Mouse (Mus musculus): ENCODE measurements at regions not wholly inside any gene's neighbourhood (a gene's known extent, or its start where the extent isn't known, plus 50 kb on each side); places are given as distances from the start of the nearest gene placed in this dataset.

DNA sequence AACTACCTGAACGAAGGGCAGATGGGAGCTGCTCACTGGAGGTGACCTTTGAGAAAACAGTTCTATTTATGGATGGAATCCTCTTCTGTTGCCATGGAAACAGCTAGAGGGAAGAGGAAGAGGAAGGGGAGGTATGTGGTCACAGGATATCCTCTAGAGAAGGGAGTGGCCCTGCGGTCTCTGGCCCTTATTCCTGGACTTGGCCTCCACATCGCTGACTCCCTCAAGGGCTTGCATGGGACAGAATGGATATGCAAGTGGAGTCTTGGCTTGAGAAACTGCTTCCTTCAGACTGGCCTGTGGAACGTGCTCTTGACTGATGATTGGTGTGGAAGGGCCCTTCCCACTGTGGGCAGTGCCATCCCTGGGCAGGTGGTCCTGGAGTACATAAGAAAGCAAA, 68.9 kb upstream of the Pitx1 start:
- no peak overlapping the region for H3K27ac ChIP-seq (replicated peaks)
- H3K9ac ChIP-seq, result no peak overlapping the region
- H3K4me2 ChIP-seq, result no peak overlapping the region
- no peaks in the 10 kb centered on the region for H3K9me3 ChIP-seq
- H3K36me3 ChIP-seq, result no peaks in the 10 kb centered on the region
- 0 out of 2 replicates have a peak, but pooled peaks cover 3% of the 10 kb centered on the region for H3K27me3 ChIP-seq
- H3K4me1 ChIP-seq (replicated peaks), result peaks cover 7% of the 10 kb centered on the region; the same call in 1 of the 2 replicates
- ATAC-seq (ENCODE audit: low FRiP score, low read depth), result no peak
- 79% methylated on average over 4 of the region's 4 CpGs for WGBS
- no peak overlapping the region for H3K4me3 ChIP-seq

GRCm38 (mm10) chr13:55902255-55902654, 66.3 kb upstream of the Pitx1 start:
- ATAC-seq (ENCODE audit: low FRiP score, low read depth), result no peak
- Histone ChIP-seq H3K36me3 (no peaks in the 10 kb centered on the region), H3K27ac (replicated peaks) (no peak overlapping the region), H3K9ac (no peak overlapping the region), H3K27me3 (0 out of 2 replicates have a peak, but pooled peaks cover 3% of the 10 kb centered on the region), H3K4me2 (no peak overlapping the region), H3K4me3 (no peak overlapping the region), H3K9me3 (no peaks in the 10 kb centered on the region), H3K4me1 (replicated peaks) (peaks cover 18% of the 10 kb centered on the region)
- 74% methylated on average over 11 of the region's 11 CpGs for WGBS

- Histone ChIP-seq H3K9ac (no peak overlapping the region), H3K4me1 (replicated peaks) (peaks cover 18% of the 10 kb centered on the region), H3K36me3 (no peaks in the 10 kb centered on the region), H3K9me3 (no peaks in the 10 kb centered on the region), H3K27me3 (0 out of 2 replicates have a peak, but pooled peaks cover 3% of the 10 kb centered on the region), H3K27ac (replicated peaks) (no peak overlapping the region), H3K4me3 (no peak overlapping the region), H3K4me2 (no peak overlapping the region)
- ATAC-seq (ENCODE audit: low FRiP score, low read depth), result no peak
- whole genome bisulfite sequencing, result 78% methylated on average over 4 of the region's 4 CpGs
Observed at GRCm38 (mm10) chr13:55900190-55900526, 64.2 kb upstream of the Pitx1 start.

GRCm38 (mm10) chr13:55899501-55900189, 63.7 kb upstream of the Pitx1 start:
- 51% methylated on average over 10 of the region's 10 CpGs for WGBS
- peaks cover 18% of the 10 kb centered on the region for H3K4me1 ChIP-seq (replicated peaks)
- no peak overlapping the region for H3K4me2 ChIP-seq
- H3K36me3 ChIP-seq, result no peaks in the 10 kb centered on the region
- H3K4me3 ChIP-seq, result no peak overlapping the region
- H3K9ac ChIP-seq, result no peak overlapping the region
- H3K9me3 ChIP-seq, result no peaks in the 10 kb centered on the region
- no peak for ATAC-seq (ENCODE audit: low FRiP score, low read depth)
- no peak overlapping the region for H3K27ac ChIP-seq (replicated peaks)
- H3K27me3 ChIP-seq, result 0 out of 2 replicates have a peak, but pooled peaks cover 3% of the 10 kb centered on the region

- Histone ChIP-seq H3K4me2 (no peak overlapping the region), H3K9ac (no peak overlapping the region), H3K4me3 (no peak overlapping the region), H3K27ac (replicated peaks) (no peak overlapping the region), H3K27me3 (0 out of 2 replicates have a peak, but pooled peaks cover 3% of the 10 kb centered on the region), H3K4me1 (replicated peaks) (peaks cover 18% of the 10 kb centered on the region), H3K9me3 (no peaks in the 10 kb centered on the region), H3K36me3 (no peaks in the 10 kb centered on the region)
- 23% methylated on average over 8 of the region's 8 CpGs for WGBS
- ATAC-seq (ENCODE audit: low FRiP score, low read depth), result no peak
Observed at GRCm38 (mm10) chr13:55898999-55899398, 63.0 kb upstream of the Pitx1 start.

GRCm38 (mm10) chr13:55898257-55898950, 62.4 kb upstream of the Pitx1 start:
- Histone ChIP-seq H3K27me3 (0 out of 2 replicates have a peak, but pooled peaks cover 3% of the 10 kb centered on the region), H3K4me2 (no peak overlapping the region), H3K9ac (no peak overlapping the region), H3K4me1 (replicated peaks) (peaks cover 21% of the 10 kb centered on the region), H3K27ac (replicated peaks) (no peak overlapping the region), H3K36me3 (no peaks in the 10 kb centered on the region), H3K4me3 (no peak overlapping the region), H3K9me3 (no peaks in the 10 kb centered on the region)
- WGBS, result 47% methylated on average over 17 of the region's 17 CpGs
- peak; percentile 43; the same call in 1 of the 2 replicates for ATAC-seq (ENCODE audit: low FRiP score, low read depth)

DNA sequence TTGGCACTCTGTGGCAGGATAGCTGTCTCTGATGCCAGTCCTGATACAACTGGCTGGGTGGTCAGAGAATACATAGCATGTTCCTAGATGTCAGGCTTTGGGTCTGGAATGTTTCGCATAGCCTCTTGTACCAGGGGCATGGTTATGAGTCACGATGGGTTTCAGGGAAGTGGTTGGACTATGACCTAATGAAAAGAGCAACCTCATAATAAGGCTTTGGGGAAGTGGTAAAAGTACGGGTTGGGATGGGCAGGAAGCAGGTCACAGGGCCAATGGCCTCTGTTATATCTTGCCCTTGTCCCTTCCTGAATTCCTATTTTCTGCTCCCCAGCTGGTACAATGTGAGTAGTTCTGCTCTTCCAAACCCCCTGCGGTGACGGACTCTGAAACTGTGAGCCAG, 59.5 kb upstream of the Pitx1 start:
- H3K4me1 ChIP-seq (replicated peaks), result peaks cover 25% of the 10 kb centered on the region
- no peaks in the 10 kb centered on the region for H3K36me3 ChIP-seq
- ATAC-seq (ENCODE audit: low FRiP score, low read depth), result no peak
- H3K9me3 ChIP-seq, result no peaks in the 10 kb centered on the region
- H3K4me3 ChIP-seq, result no peak overlapping the region
- no peak overlapping the region for H3K4me2 ChIP-seq
- WGBS, result 90% methylated on average over 5 of the region's 5 CpGs
- no peak overlapping the region for H3K27ac ChIP-seq (replicated peaks)
- no peak overlapping the region for H3K9ac ChIP-seq
- H3K27me3 ChIP-seq, result 0 out of 2 replicates have a peak, but pooled peaks cover 3% of the 10 kb centered on the region

GRCm38 (mm10) chr13:55893154-55894018, 57.4 kb upstream of the Pitx1 start:
- ATAC-seq (ENCODE audit: low FRiP score, low read depth), result peak; percentile 46; the same call in 1 of the 2 replicates
- H3K27ac ChIP-seq (replicated peaks), result peak overlapping the region; percentile 34; the same call in 1 of the 2 replicates
- no peaks in the 10 kb centered on the region for H3K36me3 ChIP-seq
- no peak overlapping the region for H3K9ac ChIP-seq
- H3K27me3 ChIP-seq, result no peaks in the 10 kb centered on the region
- H3K4me3 ChIP-seq, result no peak overlapping the region
- peak overlapping the region; percentile 32 for H3K4me2 ChIP-seq
- no peaks in the 10 kb centered on the region for H3K9me3 ChIP-seq
- 38% methylated on average over 25 of the region's 25 CpGs for WGBS
- peaks cover 11% of the 10 kb centered on the region for H3K4me1 ChIP-seq (replicated peaks)

- H3K27ac ChIP-seq (replicated peaks), result no peak overlapping the region
- H3K27me3 ChIP-seq, result no peaks in the 10 kb centered on the region
- H3K36me3 ChIP-seq, result no peaks in the 10 kb centered on the region
- H3K9me3 ChIP-seq, result no peaks in the 10 kb centered on the region
- no peak overlapping the region for H3K4me2 ChIP-seq
- no peak for ATAC-seq (ENCODE audit: low FRiP score, low read depth)
- 95% methylated on average over 3 of the region's 3 CpGs for WGBS
- peaks cover 9% of the 10 kb centered on the region for H3K4me1 ChIP-seq (replicated peaks)
- no peak overlapping the region for H3K9ac ChIP-seq
- H3K4me3 ChIP-seq, result no peak overlapping the region
Observed at GRCm38 (mm10) chr13:55892250-55892649, 56.3 kb upstream of the Pitx1 start.

GRCm38 (mm10) chr13:55887099-55887736, 51.2 kb upstream of the Pitx1 start:
- H3K27ac ChIP-seq (replicated peaks), result no peak overlapping the region
- H3K27me3 ChIP-seq, result no peaks in the 10 kb centered on the region
- H3K4me3 ChIP-seq, result no peak overlapping the region
- no peaks in the 10 kb centered on the region for H3K4me1 ChIP-seq (replicated peaks)
- H3K36me3 ChIP-seq, result no peaks in the 10 kb centered on the region
- H3K9me3 ChIP-seq, result no peaks in the 10 kb centered on the region
- no peak overlapping the region for H3K9ac ChIP-seq
- H3K4me2 ChIP-seq, result no peak overlapping the region
- WGBS, result 77% methylated on average over 13 of the region's 13 CpGs
- no peak for ATAC-seq (ENCODE audit: low FRiP score, low read depth)
